Mouse (Mus musculus) spleen, adult 12 weeks (tissue): ENCODE measurements around the gene Emd.

Experiments
- DNase-seq: peaks from one replicate; pipeline ENCODE4 v3.0.0; 2022; ENCODE audit warnings: low spot score

Emd gene

DNA sequence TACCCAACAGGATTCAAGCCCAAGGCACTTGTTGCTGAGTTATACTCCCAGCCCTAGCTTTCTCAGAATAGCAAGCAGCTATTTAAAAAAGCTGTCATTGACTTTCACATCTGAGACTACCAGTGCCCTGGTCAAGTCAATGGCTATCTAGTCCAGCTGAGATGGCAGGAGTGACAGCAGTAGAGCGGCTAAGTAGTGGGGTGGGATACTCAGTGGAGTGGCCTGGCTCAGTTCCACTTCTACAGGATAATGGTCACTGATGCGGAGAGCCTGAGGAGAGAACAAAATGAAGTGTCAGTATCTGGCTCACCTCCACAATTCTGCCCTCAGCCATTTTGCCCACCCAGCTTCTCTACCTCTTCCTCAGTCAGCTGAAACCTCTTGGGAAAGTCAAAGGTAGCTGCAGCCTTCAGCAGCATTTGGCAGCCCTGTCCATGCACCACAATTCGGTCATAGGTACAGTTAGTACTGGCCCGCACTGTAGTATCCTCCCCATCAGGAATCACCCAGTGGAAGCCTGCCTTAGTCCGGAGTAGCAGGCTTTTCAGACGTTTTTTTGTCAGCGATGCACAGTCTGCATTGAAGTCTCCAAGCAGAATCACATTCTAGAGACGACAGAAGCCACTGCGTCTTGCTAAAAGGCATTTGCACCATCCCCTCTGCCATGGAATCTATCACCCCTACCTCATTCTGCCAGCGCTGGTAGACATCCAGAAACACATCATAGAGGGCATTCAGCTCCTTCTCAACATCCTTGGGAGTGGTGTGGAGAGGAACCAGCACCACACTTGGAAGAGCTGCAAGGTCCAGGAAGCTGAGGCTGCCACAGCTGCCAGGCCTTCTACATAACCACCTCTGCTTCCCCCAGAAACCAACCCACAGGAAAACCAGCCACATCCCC, 19.2 kb downstream of the Emd start:
- no peak for DNase-seq

GRCm38 (mm10) chrX:74277916-74278315, 23.4 kb downstream of the Emd start:
- no peak for DNase-seq

- no peak for DNase-seq
Measured at GRCm38 (mm10) chrX:74281041-74281731, 26.7 kb downstream of the Emd start.

DNA sequence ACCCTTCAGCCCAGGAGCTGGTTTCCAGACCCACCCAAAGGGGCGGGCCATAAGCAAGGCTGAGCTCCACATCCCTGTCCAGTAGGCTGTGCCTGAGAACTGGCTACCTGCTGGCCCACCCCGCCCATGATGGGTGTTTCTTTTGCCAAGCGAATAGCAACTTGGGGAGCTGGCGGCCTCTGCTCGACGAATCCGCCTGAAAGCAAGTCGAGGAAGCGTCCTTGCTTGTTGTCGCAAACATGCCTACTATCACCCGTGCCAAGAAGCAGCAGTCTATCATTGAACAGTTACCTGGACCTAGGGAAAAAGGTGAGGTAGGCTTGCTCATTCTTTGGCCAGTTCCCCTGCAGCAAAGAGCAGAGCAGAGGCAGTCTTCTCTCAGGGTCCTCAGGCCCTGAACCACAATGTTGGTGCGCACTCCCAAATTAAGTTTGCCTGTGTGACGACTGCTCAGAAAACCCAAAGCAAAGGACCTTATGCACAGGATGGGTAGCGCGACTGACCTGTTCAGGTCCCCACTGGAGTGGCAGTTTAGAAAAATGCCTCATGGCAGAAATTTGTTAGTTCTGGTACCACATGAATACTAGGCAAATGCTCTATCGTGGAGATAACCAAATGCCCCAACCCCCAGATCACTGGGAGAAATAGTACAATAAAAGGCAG, 27.4 kb downstream of the Emd start, which contains the start of the genes Taz and Dnase1l1:
TSS of gene Taz (plus strand) at position 181 of the 663 bp plus-strand sequence.
TSS of gene Dnase1l1 (minus strand) at position 606 of the 663 bp plus-strand sequence.
- DNase-seq, result peak; percentile 55

DNA sequence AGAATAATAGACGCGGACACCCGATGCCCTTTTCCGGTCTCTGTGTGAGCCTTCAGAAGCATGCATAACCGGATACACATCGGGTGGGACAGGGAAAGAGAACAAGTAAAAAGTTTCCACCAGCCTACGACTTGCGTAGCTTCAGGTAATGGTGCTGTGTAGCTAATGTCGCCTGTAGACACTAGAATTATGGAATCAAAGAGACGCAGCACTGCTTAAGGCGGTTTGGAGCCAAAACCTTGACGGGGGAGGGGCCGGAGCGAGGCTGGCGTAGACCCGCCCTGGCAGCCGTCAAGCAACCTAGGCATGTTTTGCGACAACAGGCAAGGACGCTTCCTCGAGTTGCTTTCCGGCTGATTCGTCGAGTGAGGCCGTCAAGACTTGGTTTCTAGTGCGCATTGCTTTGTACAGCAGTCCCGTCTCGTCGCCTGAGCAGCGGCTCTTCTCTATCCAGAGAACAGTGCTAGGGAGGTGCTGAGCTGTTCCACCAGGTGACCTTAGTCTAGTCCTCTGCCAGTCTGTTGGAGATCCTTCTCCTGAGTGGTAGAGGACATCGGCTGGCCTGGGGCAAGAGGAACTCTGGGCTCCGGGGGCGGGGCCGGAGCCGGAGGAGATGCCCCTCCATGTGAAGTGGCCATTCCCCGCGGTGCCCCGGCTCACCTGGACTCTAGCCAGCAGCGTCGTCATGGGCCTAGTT, 28.1 kb downstream of the Emd start:
- DNase-seq, result peak; percentile 79

DNA sequence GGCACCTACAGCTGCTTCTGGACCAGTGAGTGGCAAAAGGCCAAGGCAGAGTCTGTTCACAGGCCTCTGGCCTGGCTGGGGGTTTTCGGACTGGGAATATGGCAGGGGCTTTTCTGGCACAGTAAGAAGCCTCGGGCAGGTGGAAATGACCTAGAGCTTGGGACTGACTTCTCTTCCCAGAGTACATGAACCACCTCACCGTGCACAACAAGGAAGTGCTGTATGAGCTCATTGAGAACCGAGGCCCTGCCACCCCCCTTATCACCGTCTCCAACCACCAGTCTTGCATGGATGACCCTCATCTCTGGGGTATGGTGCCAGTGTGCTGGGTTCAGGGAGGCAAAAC, 28.6 kb downstream of the Emd start:
- DNase-seq, result no peak

DNA sequence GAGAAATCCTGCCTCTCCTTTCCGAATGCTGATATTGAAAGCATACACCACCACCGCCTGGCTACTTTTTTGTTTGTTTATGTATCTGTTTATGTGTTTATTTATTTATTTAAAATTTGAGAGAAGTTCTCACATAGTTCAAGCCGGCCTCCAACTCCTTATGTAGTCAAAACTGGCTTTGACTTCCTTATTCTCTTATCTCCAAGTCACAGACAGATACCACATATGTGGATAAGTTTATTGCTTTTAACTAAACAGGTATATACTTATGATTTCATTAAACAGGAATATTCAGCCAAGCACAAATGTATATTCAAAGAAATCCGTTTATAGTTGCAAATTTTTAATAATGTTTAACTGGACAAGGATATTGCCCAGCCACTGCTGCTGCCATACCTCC, 38.9 kb downstream of the Emd start:
- no peak for DNase-seq

DNA sequence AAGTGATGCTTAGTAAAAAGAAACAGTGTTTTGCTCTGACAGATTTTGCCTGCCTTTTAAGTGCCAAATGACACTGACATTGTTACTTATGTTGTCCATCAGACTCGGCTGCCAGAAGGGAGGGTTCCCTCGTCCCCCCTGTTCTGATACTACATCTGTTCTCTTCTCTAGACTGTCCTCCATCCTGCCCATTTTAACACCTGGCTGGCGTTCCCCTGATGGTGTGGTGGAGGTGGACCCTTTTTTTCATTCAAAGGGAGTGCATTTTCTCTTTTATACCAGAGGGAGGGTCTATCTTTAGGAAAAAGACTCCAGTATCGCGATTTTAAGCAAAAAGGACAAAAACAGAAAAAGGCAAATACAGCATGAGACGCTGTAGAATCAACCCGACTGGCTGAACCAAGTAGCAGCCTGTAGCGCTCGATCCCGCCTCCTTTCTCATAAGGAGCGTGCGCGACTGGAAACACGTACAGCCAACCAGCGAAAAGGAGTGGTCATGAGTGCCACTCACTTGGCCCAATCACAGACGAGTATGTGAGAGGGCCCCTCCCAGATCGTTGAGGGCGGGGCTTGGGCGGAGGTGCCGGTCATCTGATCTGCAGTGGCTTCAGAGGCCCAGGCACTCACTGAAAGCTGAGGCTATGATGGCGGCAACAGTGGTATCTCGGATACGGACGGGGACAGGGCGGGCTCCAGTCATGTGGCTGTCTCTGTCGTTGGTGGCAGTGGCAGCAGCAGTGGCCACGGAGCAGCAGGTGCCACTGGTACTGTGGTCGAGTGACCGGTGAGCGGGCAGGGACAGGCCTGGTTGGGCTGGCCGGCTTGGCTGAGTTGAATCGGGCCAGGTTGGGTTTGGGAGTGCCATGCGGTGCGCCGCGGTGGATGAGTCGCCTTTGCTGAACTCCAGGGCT, 42.3 kb downstream of the Emd start, which contains the start of gene Atp6ap1:
TSS of gene Atp6ap1 (plus strand) at position 560 of the 911 bp plus-strand sequence.
- DNase-seq, result peak; percentile 89

GRCm38 (mm10) chrX:74298348-74298747, 43.9 kb downstream of the Emd start:
- DNase-seq, result no peak

- DNase-seq, result no peak
Measured at GRCm38 (mm10) chrX:74299721-74300120, 45.2 kb downstream of the Emd start.

DNA sequence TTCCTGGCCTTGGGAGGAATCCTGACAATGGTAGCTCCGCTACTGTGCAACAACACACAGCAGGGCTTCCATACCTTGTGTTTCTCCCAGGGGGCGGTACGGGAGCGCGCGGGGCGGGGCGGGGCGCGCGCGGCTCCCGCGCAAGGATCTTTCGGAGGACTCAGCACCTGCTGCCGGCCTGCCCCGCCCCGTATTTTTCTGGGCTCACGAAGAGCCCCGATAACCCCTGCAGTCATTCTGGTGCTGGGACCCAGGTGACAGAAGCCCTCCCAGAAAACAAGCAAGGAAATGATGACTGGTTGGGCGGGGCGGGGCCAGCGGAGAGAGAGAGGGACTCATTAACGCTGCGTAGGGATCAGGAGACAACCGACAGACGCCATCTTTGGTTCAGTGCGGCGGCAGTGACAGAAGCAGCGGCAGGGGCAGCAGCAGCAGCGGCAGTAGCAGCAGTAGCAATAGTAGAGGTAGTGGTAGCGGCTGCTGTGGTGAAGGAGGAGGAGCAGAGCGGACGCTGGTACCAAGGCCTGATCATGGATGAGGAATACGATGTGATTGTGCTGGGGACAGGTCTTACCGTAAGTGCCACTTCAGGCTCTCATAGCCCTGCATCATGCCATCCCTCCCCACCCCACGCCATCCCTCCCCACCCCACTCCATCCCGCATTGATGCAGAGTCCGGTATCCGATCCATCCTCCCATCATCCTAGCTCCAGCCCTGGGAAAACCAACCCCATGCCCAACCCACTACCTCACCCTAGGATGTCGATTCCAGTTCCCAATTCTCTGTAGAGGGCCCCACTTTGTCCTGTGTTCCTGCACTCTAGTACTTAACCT, 50.6 kb downstream of the Emd start, which contains the start of gene Gdi1:
TSS of gene Gdi1 (plus strand) at position 132 of the 834 bp plus-strand sequence.
- peak; percentile 75 for DNase-seq
